Mouse (Mus musculus) embryonic facial prominence, embryonic 15.5 days (tissue): ENCODE results near the gene Vmn2r7. TPM values are rescaled to one million over a fixed set of nuclear protein-coding genes. Genes with fewer than 3 reads are reported as not detected.
"Not testable (repeated sequence)": the region's sequence is repeated elsewhere in the genome, so short reads cannot be mapped to it uniquely, and the experiment has no call there.

Experiments
- ATAC-seq: fragments of 200-750 bp; cut with Nextera tagmentation; 2 replicates; pipeline ENCODE4 v1.8.0; 2017; ENCODE audit warnings: low read depth, moderate TSS enrichment; ENCODE audit not compliant: insufficient number of reproducible peaks, low FRiP score, low TSS enrichment
- H3K27ac ChIP-seq: fragments of 300-500 bp; sonication (generic); replicated peaks from 2 replicates; pipeline ENCODE4 v1.5.1; 2015; ENCODE audit warnings: mild to moderate bottlenecking, inconsistent platforms
- H3K27me3 ChIP-seq: fragments of 300-500 bp; sonication (generic); 2 replicates; pipeline ENCODE4 v1.6.1; 2015; ENCODE audit warnings: inconsistent platforms
- H3K36me3 ChIP-seq: fragments of 300-500 bp; sonication (generic); 2 replicates; pipeline ENCODE4 v1.6.1; 2015; ENCODE audit warnings: mild to moderate bottlenecking, inconsistent platforms
- H3K4me1 ChIP-seq: fragments of 300-500 bp; sonication (generic); 2 replicates; pipeline ENCODE4 v1.6.1; 2015; ENCODE audit warnings: inconsistent platforms
- H3K4me2 ChIP-seq: fragments of 300-500 bp; sonication (generic); replicated peaks from 2 replicates; pipeline ENCODE4 v1.6.1; 2015; ENCODE audit warnings: mild to moderate bottlenecking, inconsistent platforms
- H3K4me3 ChIP-seq: fragments of 300-500 bp; sonication (generic); replicated peaks from 2 replicates; pipeline ENCODE4 v1.5.1; 2015; ENCODE audit warnings: mild to moderate bottlenecking, inconsistent platforms
- H3K9ac ChIP-seq: fragments of 300-500 bp; sonication (generic); 2 replicates; pipeline ENCODE4 v1.6.1; 2015; ENCODE audit warnings: inconsistent platforms
- H3K9me3 ChIP-seq: fragments of 300-500 bp; sonication (generic); replicated peaks from 2 replicates; pipeline ENCODE4 v1.6.1; 2016; ENCODE audit warnings: inconsistent platforms
- WGBS: fragments of 180-500 bp; shearing (Covaris S2); methylation state at CpG from one replicate; pipeline ENCODE4 v1.1.7; 2015; 5-methylcytosine and 5-hydroxymethylcytosine counted together
- polyA plus RNA-seq: library from polyadenylated mRNA; unstranded; fragments of >200 nt; fragmentation: Nextera tagmentation; extraction: Ambion mirVana; gene quantifications from 2 replicates; pipeline ENCODE4 v1.2.1, GENCODE M21; 2015

Gene Vmn2r7
- polyA plus RNA-seq, 1 experiment from 2014 or later = not detected

DNA sequence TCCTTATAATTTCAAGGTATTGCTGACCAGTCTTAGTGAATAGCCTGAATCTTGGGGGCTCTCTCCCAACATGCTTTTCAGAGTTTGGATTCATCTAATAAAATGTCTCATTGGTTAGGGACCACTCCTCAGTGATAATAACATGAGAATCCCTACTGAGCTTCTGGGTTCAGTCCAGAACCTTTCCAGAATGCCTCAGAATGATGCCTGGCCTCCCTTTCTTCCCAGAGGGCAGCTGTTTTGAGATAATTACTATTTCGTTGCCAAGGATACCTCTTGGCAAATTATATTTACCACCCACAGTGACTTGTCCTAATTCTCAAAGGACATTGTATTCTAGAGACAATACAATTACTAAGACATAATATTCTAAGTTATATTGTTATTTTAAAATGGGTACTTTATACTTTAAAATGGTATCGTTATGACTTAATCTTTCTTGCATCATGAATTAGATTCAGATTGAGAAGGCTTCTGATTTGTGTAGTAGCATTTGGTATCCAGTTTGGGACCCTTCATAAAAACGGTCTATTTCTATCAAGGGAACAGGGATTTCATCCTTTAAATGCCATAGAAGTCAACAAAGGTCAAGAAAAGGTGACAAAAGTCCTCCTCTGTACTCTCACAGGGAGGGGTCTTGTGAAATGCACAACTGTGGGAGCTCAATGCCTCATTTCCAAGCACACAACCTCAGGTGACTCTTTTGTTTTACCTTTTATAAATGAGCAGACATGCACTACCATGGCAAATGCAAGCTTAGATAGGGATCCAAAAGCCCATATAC, 117.2 kb downstream of the Vmn2r7 start:
- not testable (repeated sequence) for H3K36me3 ChIP-seq, ATAC-seq
- WGBS = 67% methylated on average over 3 of the region's 3 CpGs

GRCm38 (mm10) chr3:64725736-64726135, 118.8 kb downstream of the Vmn2r7 start:
- not testable (repeated sequence) for ATAC-seq, H3K9me3 ChIP-seq, H3K4me2 ChIP-seq, H3K9ac ChIP-seq, H3K27ac ChIP-seq, H3K27me3 ChIP-seq, H3K4me3 ChIP-seq, H3K4me1 ChIP-seq, H3K36me3 ChIP-seq
- 80% methylated on average over 1 of the region's 1 CpGs for WGBS

More for the DNA sequence above, 117.2 kb downstream of the Vmn2r7 start:
- H3K27me3 ChIP-seq, H3K4me1 ChIP-seq, H3K9ac ChIP-seq, H3K4me2 ChIP-seq, H3K27ac ChIP-seq, H3K4me3 ChIP-seq, H3K9me3 ChIP-seq: not testable (repeated sequence)

GRCm38 (mm10) chr3:64676069-64676468, 168.5 kb downstream of the Vmn2r7 start:
- H3K4me3 ChIP-seq, H3K4me2 ChIP-seq, H3K27ac ChIP-seq, H3K9ac ChIP-seq, ATAC-seq, H3K9me3 ChIP-seq, H3K4me1 ChIP-seq, H3K36me3 ChIP-seq, H3K27me3 ChIP-seq: not testable (repeated sequence)
- 85% methylated on average over 1 of the region's 1 CpGs for WGBS
